Mouse (Mus musculus) embryonic fibroblast, embryonic 13.5 days (primary cell): ENCODE results near the gene Spata31d1b. TPM values are rescaled to one million over a fixed set of nuclear protein-coding genes. Genes with fewer than 3 reads are reported as not detected.
"Not testable (repeated sequence)": the region's sequence is repeated elsewhere in the genome, so short reads cannot be mapped to it uniquely, and the experiment has no call there.

Source experiments
- H3K27ac ChIP-seq: 2 replicates; pipeline ENCODE4 v1.5.1; 2012; ENCODE audit warnings: low read length, control low read depth, inconsistent platforms; ENCODE audit not compliant: insufficient read depth
- H3K4me1 ChIP-seq: 2 replicates; pipeline ENCODE4 v1.6.1; 2011; ENCODE audit warnings: low read length; ENCODE audit not compliant: control insufficient read depth, insufficient read depth
- H3K4me3 ChIP-seq: 2 replicates; pipeline ENCODE4 v1.5.1; 2011; ENCODE audit warnings: mild to moderate bottlenecking, control low read depth, low read length; ENCODE audit not compliant: insufficient read depth
- CTCF ChIP-seq: IDR thresholded peaks from 2 replicates; pipeline ENCODE4 v1.5.1; 2011; ENCODE audit warnings: mild to moderate bottlenecking, control low read depth, low read length, moderate library complexity, borderline replicate concordance; ENCODE audit not compliant: insufficient read depth
- POLR2A ChIP-seq: IDR thresholded peaks from 2 replicates; pipeline ENCODE4 v1.6.1; 2011; ENCODE audit warnings: low read depth, mild to moderate bottlenecking, control low read depth, low read length, moderate library complexity
- polyA plus RNA-seq: library from polyadenylated mRNA; stranded (reverse); fragments of >200 nt; gene quantifications from 2 replicates; pipeline ENCODE4 v1.2.4, GENCODE M21; 2011; ENCODE audit warnings: low read depth; ENCODE audit not compliant: missing spikeins, insufficient read length

The Spata31d1b gene
- not detected in 2 replicates for polyA plus RNA-seq

GRCm38 (mm10) chr13:59711984-59712383, at the start of gene Spata31d1b:
Gene Spata31d1b (plus strand): TSS chr13:59712284.
- not testable (repeated sequence) for H3K4me1 ChIP-seq, H3K27ac ChIP-seq, H3K4me3 ChIP-seq

- no peak for TF ChIP-seq CTCF
- TF ChIP-seq POLR2A = no peak
- H3K27ac ChIP-seq = no peak overlapping the region
- no peaks in the 10 kb centered on the region for H3K4me1 ChIP-seq
- H3K4me3 ChIP-seq = no peak overlapping the region
Observed at GRCm38 (mm10) chr13:59663939-59664712, 48.0 kb upstream of the Spata31d1b start.

- no peak for TF ChIP-seq POLR2A
- no peak for TF ChIP-seq CTCF
- Histone ChIP-seq H3K4me1 (no peaks in the 10 kb centered on the region), H3K27ac (no peak overlapping the region), H3K4me3 (no peak overlapping the region)
Observed at GRCm38 (mm10) chr13:59667763-59668162, 44.3 kb upstream of the Spata31d1b start.

DNA sequence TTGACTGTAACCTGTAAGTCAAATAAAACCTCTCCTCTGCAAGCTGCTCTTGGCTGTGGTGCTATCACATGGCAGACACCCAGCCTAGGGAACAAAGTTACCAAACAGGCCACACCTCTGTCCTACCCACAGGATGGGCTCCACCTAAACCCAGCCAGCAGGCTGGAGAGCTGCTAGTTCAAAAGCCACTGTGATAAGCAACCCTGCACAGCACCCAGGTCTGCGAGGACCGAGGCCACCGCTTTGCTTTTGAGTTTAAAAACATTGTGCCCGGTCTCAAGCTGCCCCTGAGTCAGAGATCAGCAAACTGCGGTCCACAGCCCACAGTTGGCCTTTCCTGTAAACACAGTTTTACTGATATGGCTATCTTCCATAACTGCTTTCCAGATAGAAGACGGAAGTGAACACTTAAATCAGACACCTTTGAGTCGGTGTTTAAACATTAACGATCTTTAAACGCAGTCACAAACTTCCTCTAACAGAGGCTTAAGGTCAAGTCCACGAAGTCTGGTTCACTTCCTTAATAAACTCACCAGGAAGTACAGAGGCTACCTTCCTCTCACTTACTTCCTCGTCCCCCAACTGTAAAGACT, 43.5 kb upstream of the Spata31d1b start:
- no peak for TF ChIP-seq POLR2A
- TF ChIP-seq CTCF = no peak
- H3K27ac ChIP-seq = no peak overlapping the region

DNA sequence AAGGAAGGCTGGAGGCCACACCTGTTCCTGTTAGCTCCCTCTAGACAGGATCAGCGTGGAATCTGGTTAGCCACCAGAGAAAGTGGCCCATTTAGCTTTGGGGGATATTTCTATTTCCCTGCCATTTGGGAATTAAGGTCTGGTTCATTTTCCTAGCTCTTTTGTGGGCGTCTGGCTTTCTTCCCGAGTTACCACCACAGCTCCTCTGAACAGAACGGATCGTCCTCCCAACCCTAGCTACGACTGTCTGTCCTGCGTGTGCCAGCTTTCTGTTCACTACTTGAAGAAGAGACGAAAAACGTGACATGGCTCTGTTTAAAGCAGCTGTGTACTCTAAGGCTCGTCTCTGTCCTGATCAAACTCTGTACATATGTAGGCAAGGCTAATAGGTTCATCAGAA, 42.1 kb upstream of the Spata31d1b start:
- Histone ChIP-seq H3K4me3 (no peak overlapping the region), H3K4me1 (no peaks in the 10 kb centered on the region), H3K27ac (no peak overlapping the region)
- TF ChIP-seq CTCF (no peak), POLR2A (no peak)

More for the DNA sequence above, 43.5 kb upstream of the Spata31d1b start:
- no peak overlapping the region for H3K4me3 ChIP-seq
- H3K4me1 ChIP-seq = no peaks in the 10 kb centered on the region

GRCm38 (mm10) chr13:59671521-59671920, 40.6 kb upstream of the Spata31d1b start:
- no peak for TF ChIP-seq POLR2A
- TF ChIP-seq CTCF = no peak

DNA sequence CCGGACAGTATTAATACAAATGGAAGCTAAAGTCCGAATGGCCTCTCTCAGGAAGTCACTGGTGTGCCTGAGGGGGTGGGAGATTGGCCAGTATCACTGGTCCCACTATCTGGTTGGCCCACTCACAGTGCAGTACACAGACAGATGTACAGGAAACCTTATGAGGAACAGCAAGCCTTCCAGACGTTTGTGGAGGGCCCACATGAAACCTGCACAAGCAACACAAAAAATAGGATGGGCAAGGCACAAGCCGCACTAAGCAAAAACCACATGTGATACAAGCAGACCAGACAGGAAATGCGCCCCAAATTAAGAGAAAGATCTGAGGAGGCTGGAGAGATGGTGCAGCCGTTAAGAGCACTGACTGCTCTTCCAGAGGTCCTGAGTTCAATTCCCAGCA, 39.8 kb upstream of the Spata31d1b start:
- Histone ChIP-seq H3K4me1 (no peaks in the 10 kb centered on the region), H3K4me3 (no peak overlapping the region), H3K27ac (no peak overlapping the region)
- TF ChIP-seq CTCF = no peak
- no peak for TF ChIP-seq POLR2A

More at GRCm38 (mm10) chr13:59671521-59671920, 40.6 kb upstream of the Spata31d1b start:
- no peaks in the 10 kb centered on the region for H3K4me1 ChIP-seq
- H3K27ac ChIP-seq = no peak overlapping the region
- no peak overlapping the region for H3K4me3 ChIP-seq

GRCm38 (mm10) chr13:59673597-59673996, 38.5 kb upstream of the Spata31d1b start:
- no peak overlapping the region for H3K4me3 ChIP-seq
- no peaks in the 10 kb centered on the region for H3K4me1 ChIP-seq
- TF ChIP-seq CTCF (no peak), POLR2A (no peak)
- H3K27ac ChIP-seq = no peak overlapping the region

DNA sequence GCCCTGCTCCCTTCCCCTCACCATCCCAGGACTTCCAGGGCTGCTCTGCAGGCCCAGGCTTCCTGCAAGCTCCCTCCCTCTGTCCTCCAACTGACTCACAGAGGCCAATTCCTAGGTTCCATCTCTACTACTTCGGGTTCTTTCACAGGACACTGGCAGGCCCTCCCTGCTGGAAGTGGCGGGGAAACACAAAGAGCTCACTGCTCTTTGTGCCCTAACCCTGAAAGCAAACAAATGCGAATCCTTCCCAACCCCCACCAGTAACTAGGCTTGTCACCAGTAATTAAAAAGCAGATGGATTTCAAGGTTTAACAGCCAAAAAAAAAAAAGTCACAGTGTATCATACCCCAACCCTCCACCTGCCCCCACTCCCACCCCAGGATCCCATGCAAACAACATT, 37.9 kb upstream of the Spata31d1b start:
- Histone ChIP-seq H3K27ac (no peak overlapping the region), H3K4me3 (peak overlapping the region; percentile 11), H3K4me1 (no peaks in the 10 kb centered on the region)
- TF ChIP-seq POLR2A (no peak), CTCF (no peak)

GRCm38 (mm10) chr13:59674761-59675150, 37.3 kb upstream of the Spata31d1b start:
- H3K27ac ChIP-seq = peak overlapping the region; percentile 19; the same call in 1 of the 2 replicates
- TF ChIP-seq POLR2A = no peak
- no peak for TF ChIP-seq CTCF
- no peaks in the 10 kb centered on the region for H3K4me1 ChIP-seq
- peak overlapping the region; percentile 85 for H3K4me3 ChIP-seq
